Mouse (Mus musculus): ENCODE data around the gene Adarb1.

GRCm38 (mm10) chr10:77304840-77305533, 113.1 kb downstream of the Adarb1 start:
- no peak for TF ChIP-seq EP300 (IDR thresholded peaks at IDR 0.05; ENCODE audit: insufficient read depth, low read depth, low read length)
- no peak for TF ChIP-seq CTCF (IDR thresholded peaks at IDR 0.05)
- TF ChIP-seq POLR2A (IDR thresholded peaks at IDR 0.05; ENCODE audit: insufficient read depth, low read depth, low read length), result no peak

All from heart, adult 2 months (tissue).